Mouse (Mus musculus): ENCODE data around the gene Vax2.

Vax2 gene

GRCm38 (mm10) chr6:83711725-83712475 lies 836 bp downstream of the Vax2 start:
- DNase-seq (ENCODE audit: low spot score in 2 of 2) = no peak

- no peak for DNase-seq (ENCODE audit: low spot score in 2 of 2)
Observed at GRCm38 (mm10) chr6:83713271-83714136, 2.4 kb downstream of the Vax2 start.

- no peak for DNase-seq (ENCODE audit: low spot score in 2 of 2)
Observed at GRCm38 (mm10) chr6:83714221-83715123, 3.4 kb downstream of the Vax2 start.

GRCm38 (mm10) chr6:83715461-83716196 lies 4.6 kb downstream of the Vax2 start:
- DNase-seq (ENCODE audit: low spot score in 2 of 2) = no peak

GRCm38 (mm10) chr6:83717026-83717425 lies 6.0 kb downstream of the Vax2 start:
- no peak for DNase-seq (ENCODE audit: low spot score in 2 of 2)

GRCm38 (mm10) chr6:83722526-83722925 lies 11.5 kb downstream of the Vax2 start:
- no peak for DNase-seq (ENCODE audit: low spot score in 2 of 2)

GRCm38 (mm10) chr6:83727178-83727577 lies 16.1 kb downstream of the Vax2 start:
- DNase-seq (ENCODE audit: low spot score in 2 of 2) = peak in 1 of 2 experiments; percentile 18

- peak in 1 of 2 experiments; percentile 51 for DNase-seq (ENCODE audit: low spot score in 2 of 2)
Observed at GRCm38 (mm10) chr6:83728488-83728887, 17.4 kb downstream of the Vax2 start.

- no peak for DNase-seq (ENCODE audit: low spot score in 2 of 2)
Observed at GRCm38 (mm10) chr6:83729350-83729970, 18.4 kb downstream of the Vax2 start.

GRCm38 (mm10) chr6:83731128-83731527 lies 20.1 kb downstream of the Vax2 start:
- DNase-seq (ENCODE audit: low spot score in 2 of 2) = peak; percentile 40 to 83

GRCm38 (mm10) chr6:83737311-83737710 lies 26.2 kb downstream of the Vax2 start:
- DNase-seq (ENCODE audit: low spot score in 2 of 2) = no peak

- DNase-seq (ENCODE audit: low spot score in 2 of 2) = no peak
Observed at GRCm38 (mm10) chr6:83738596-83738995, 27.5 kb downstream of the Vax2 start.

GRCm38 (mm10) chr6:83742761-83743160 lies 31.7 kb downstream of the Vax2 start, which contains the start of gene Atp6v1b1:
Atp6v1b1 (plus strand) TSS chr6:83742990.
- DNase-seq (ENCODE audit: low spot score in 2 of 2) = no peak

- no peak for DNase-seq (ENCODE audit: low spot score in 2 of 2)
Observed at GRCm38 (mm10) chr6:83743212-83743611, 32.1 kb downstream of the Vax2 start.

- DNase-seq (ENCODE audit: low spot score in 2 of 2) = no peak
Observed at GRCm38 (mm10) chr6:83744126-83744525, 33.1 kb downstream of the Vax2 start.

- no peak for DNase-seq (ENCODE audit: low spot score in 2 of 2)
Observed at GRCm38 (mm10) chr6:83744557-83744956, 33.5 kb downstream of the Vax2 start.

- DNase-seq (ENCODE audit: low spot score in 2 of 2) = no peak
Observed at GRCm38 (mm10) chr6:83745466-83745865, 34.4 kb downstream of the Vax2 start.

GRCm38 (mm10) chr6:83749286-83749685 lies 38.2 kb downstream of the Vax2 start:
- DNase-seq (ENCODE audit: low spot score in 2 of 2) = no peak

- peak; percentile 32 to 77 for DNase-seq (ENCODE audit: low spot score in 2 of 2)
Observed at GRCm38 (mm10) chr6:83750171-83750684, 39.2 kb downstream of the Vax2 start.

- no peak for DNase-seq (ENCODE audit: low spot score in 2 of 2)
Observed at GRCm38 (mm10) chr6:83756051-83756450, 45.0 kb downstream of the Vax2 start.
